Mouse (Mus musculus) spleen, adult 12 weeks (tissue): ENCODE measurements around the gene Adamtsl4.
"Not testable (repeated sequence)": the region's sequence is repeated elsewhere in the genome, so short reads cannot be mapped to it uniquely, and the experiment has no call there.

Experiments
- DNase-seq: peaks from one replicate; pipeline ENCODE4 v3.0.0; 2022; ENCODE audit warnings: low spot score

Adamtsl4 gene

GRCm38 (mm10) chr3:95676745-95677419, 10.8 kb downstream of the Adamtsl4 start:
- peak; percentile 57 for DNase-seq

- DNase-seq = peak; percentile 64
Measured at GRCm38 (mm10) chr3:95675301-95676092, 12.2 kb downstream of the Adamtsl4 start.

GRCm38 (mm10) chr3:95674812-95675211, 12.9 kb downstream of the Adamtsl4 start:
- no peak for DNase-seq

GRCm38 (mm10) chr3:95674236-95674635, 13.5 kb downstream of the Adamtsl4 start:
- peak; percentile 74 for DNase-seq

- no peak for DNase-seq
Measured at GRCm38 (mm10) chr3:95673707-95674211, 14.0 kb downstream of the Adamtsl4 start.

- no peak for DNase-seq
Measured at GRCm38 (mm10) chr3:95672861-95673706, 14.6 kb downstream of the Adamtsl4 start.

- DNase-seq = no peak
Measured at GRCm38 (mm10) chr3:95672461-95672860, 15.3 kb downstream of the Adamtsl4 start.

- no peak for DNase-seq
Measured at GRCm38 (mm10) chr3:95671201-95671600, 16.5 kb downstream of the Adamtsl4 start.

GRCm38 (mm10) chr3:95670419-95670818, 17.3 kb downstream of the Adamtsl4 start:
- not testable (repeated sequence) for DNase-seq

- no peak for DNase-seq
Measured at GRCm38 (mm10) chr3:95669309-95669665, 18.4 kb downstream of the Adamtsl4 start.

- no peak for DNase-seq
Measured at GRCm38 (mm10) chr3:95668589-95669308, 19.0 kb downstream of the Adamtsl4 start.

GRCm38 (mm10) chr3:95668026-95668425, 19.7 kb downstream of the Adamtsl4 start:
- DNase-seq = no peak

GRCm38 (mm10) chr3:95667521-95667920, 20.2 kb downstream of the Adamtsl4 start:
- no peak for DNase-seq

- peak; percentile 56 for DNase-seq
Measured at GRCm38 (mm10) chr3:95666124-95666844, 21.4 kb downstream of the Adamtsl4 start.

GRCm38 (mm10) chr3:95664940-95665352, 22.8 kb downstream of the Adamtsl4 start:
- DNase-seq = no peak

- DNase-seq = no peak
Measured at GRCm38 (mm10) chr3:95663969-95664608, 23.6 kb downstream of the Adamtsl4 start.

GRCm38 (mm10) chr3:95663486-95663885, 24.2 kb downstream of the Adamtsl4 start:
- no peak for DNase-seq

GRCm38 (mm10) chr3:95662724-95663449, 24.8 kb downstream of the Adamtsl4 start:
- no peak for DNase-seq

- no peak for DNase-seq
Measured at GRCm38 (mm10) chr3:95661945-95662715, 25.6 kb downstream of the Adamtsl4 start.
